Mouse (Mus musculus): ENCODE measurements around the gene Agps. TPM values are rescaled to one million over a fixed set of nuclear protein-coding genes. Genes with fewer than 3 reads are reported as not detected.

Agps gene
- polyA plus RNA-seq, 2 experiments from 2014 or later, result 19.7 to 23.0 TPM

Other genes with a start within 250 kb of the Agps start
- gene Hnrnpa3, start 172.9 kb upstream of the Agps start, polyA plus RNA-seq (2017; shearing (Covaris generic)), result 100 to 1,000 TPM; 113 to 198 TPM
- gene Nfe2l2, start 127.5 kb upstream of the Agps start, polyA plus RNA-seq (2017; shearing (Covaris generic)), result 10 to 100 TPM; 41.7 to 45.5 TPM
- 1 to 10 TPM; 2.2 to 2.5 TPM for gene Ttc30b, start 106.4 kb downstream of the Agps start, polyA plus RNA-seq (2017; shearing (Covaris generic))
- gene Ttc30a2, start 146.0 kb downstream of the Agps start, polyA plus RNA-seq (2017; shearing (Covaris generic)), result not detected
- 1 to 10 TPM in 1 of 2 experiments, under 1 TPM in 1; 0.90 to 1.7 TPM for gene Ttc30a1, start 149.8 kb downstream of the Agps start, polyA plus RNA-seq (2017; shearing (Covaris generic))

All from CD4-positive, CD25-positive, alpha-beta regulatory T cell, adult 4 months (primary cell).